15 mouse cellular contexts compared by ENCODE assay signal in genomic region chr7:90033086-90033485, GRCm38 (mm10). TPM values are rescaled to one million over a fixed set of nuclear protein-coding genes. Genes with fewer than 3 reads are reported as not detected.
DNase-seq lines count a peak whose midpoint lies in the region; ATAC-seq and TF ChIP-seq lines count a peak whose summit lies in the region.
"Had no signal": no experiment of that assay in that cellular context is flagged by ENCODE, and none has a peak within 500 bp of the region (broad histone marks: within the 10 kb centered on the region; RNA-seq: fewer than 3 reads in every experiment).

No protein-coding gene starts in this region.

- H3K4me1 ChIP-seq in heart, embryonic 11.5 days (ENCODE audit: control insufficient read depth, insufficient read depth, low read length) = peaks cover 19% of the 10 kb centered on the region
- H3K4me1 ChIP-seq in limb, embryonic 13.5 days = peaks cover 34% of the 10 kb centered on the region
- peaks cover 27% of the 10 kb centered on the region for H3K4me1 ChIP-seq in limb, embryonic 10.5 days
- H3K4me1 ChIP-seq in bone marrow, adult 2 months (ENCODE audit: control insufficient read depth, insufficient read depth, low read length) = peaks cover 3% of the 10 kb centered on the region; the same call in 1 of the 2 replicates
- H3K4me1 ChIP-seq in embryonic facial prominence, embryonic 14.5 days (ENCODE audit: control insufficient read depth, insufficient read depth, low read length) = peaks cover 26% of the 10 kb centered on the region

- WGBS in heart, embryonic 11.5 days (ENCODE audit: insufficient replicate concordance) = 88% methylated on average over 2 of the region's 2 CpGs
- WGBS in limb, embryonic 13.5 days = 86% methylated on average over 2 of the region's 2 CpGs
- 94% methylated on average over 2 of the region's 2 CpGs for WGBS in limb, embryonic 10.5 days
- WGBS in bone marrow, adult 2 months = 83% methylated on average over 2 of the region's 2 CpGs
- 83% methylated on average over 2 of the region's 2 CpGs for WGBS in embryonic facial prominence, embryonic 14.5 days

- 0 out of 2 replicates have a peak overlapping the region, but pooled peaks have one; percentile 4 for H3K27ac ChIP-seq in heart, embryonic 11.5 days (ENCODE audit: low read depth, low read length)
- peak overlapping the region; percentile 10; the same call in 1 of the 2 replicates for H3K27ac ChIP-seq in limb, embryonic 13.5 days
- no peak overlapping the region for H3K27ac ChIP-seq in limb, embryonic 10.5 days
- H3K27ac ChIP-seq in bone marrow, adult 2 months (ENCODE audit: control insufficient read depth, insufficient read depth, low read depth, low read length, poor library complexity) = 0 out of 2 replicates have a peak overlapping the region, but pooled peaks have one; percentile 22
- H3K27ac ChIP-seq in embryonic facial prominence, embryonic 14.5 days (replicated peaks; ENCODE audit: low read depth, low read length) = peak overlapping the region; percentile 39; the same call in 1 of the 2 replicates
- H3K27ac ChIP-seq: limb, embryonic 12.5 days; midbrain, embryonic 13.5 days had no signal

- no peak overlapping the region for H3K4me2 ChIP-seq in heart, embryonic 11.5 days
- H3K4me2 ChIP-seq in limb, embryonic 13.5 days (replicated peaks) = no peak overlapping the region
- H3K4me2 ChIP-seq in embryonic facial prominence, embryonic 14.5 days (ENCODE audit: low read depth, low read length) = no peak overlapping the region
- H3K4me2 ChIP-seq: limb, embryonic 12.5 days; midbrain, embryonic 13.5 days had no signal

- TF ChIP-seq CTCF in bone marrow, adult 2 months (IDR thresholded peaks at IDR 0.05; ENCODE audit: control insufficient read depth, insufficient read depth, low read length) = no peak

- H3K36me3 ChIP-seq in heart, embryonic 11.5 days (ENCODE audit: control insufficient read depth, insufficient read depth, low read length) = no peaks in the 10 kb centered on the region
- H3K36me3 ChIP-seq in limb, embryonic 13.5 days = no peaks in the 10 kb centered on the region
- H3K36me3 ChIP-seq in limb, embryonic 10.5 days = no peaks in the 10 kb centered on the region
- H3K36me3 ChIP-seq in embryonic facial prominence, embryonic 14.5 days (ENCODE audit: control insufficient read depth, insufficient read depth, low read length) = no peaks in the 10 kb centered on the region
- H3K36me3 ChIP-seq: limb, embryonic 12.5 days; midbrain, embryonic 13.5 days had no signal

- H3K4me3 ChIP-seq in heart, embryonic 11.5 days (ENCODE audit: low read depth, low read length) = no peak overlapping the region
- no peak overlapping the region for H3K4me3 ChIP-seq in limb, embryonic 13.5 days
- no peak overlapping the region for H3K4me3 ChIP-seq in limb, embryonic 10.5 days
- no peak overlapping the region for H3K4me3 ChIP-seq in bone marrow, adult 2 months (replicated peaks; ENCODE audit: control insufficient read depth, low read depth, low read length)
- H3K4me3 ChIP-seq in embryonic facial prominence, embryonic 14.5 days (ENCODE audit: low read depth, low read length) = no peak overlapping the region
- H3K4me3 ChIP-seq: limb, embryonic 12.5 days; midbrain, embryonic 13.5 days had no signal

- intact Hi-C loops in heart, postnatal 25 days (cut with DNase I) = no loop called here

- H3K9ac ChIP-seq in heart, embryonic 11.5 days (ENCODE audit: low read depth, low read length) = no peak overlapping the region
- no peak overlapping the region for H3K9ac ChIP-seq in limb, embryonic 13.5 days
- no peak overlapping the region for H3K9ac ChIP-seq in embryonic facial prominence, embryonic 14.5 days (ENCODE audit: low read depth, low read length)
- H3K9ac ChIP-seq: limb, embryonic 12.5 days; midbrain, embryonic 13.5 days had no signal

- no peaks in the 10 kb centered on the region for H3K9me3 ChIP-seq in heart, embryonic 11.5 days (replicated peaks; ENCODE audit: control insufficient read depth, low read length)
- peaks cover 4% of the 10 kb centered on the region; the same call in 1 of the 2 replicates for H3K9me3 ChIP-seq in limb, embryonic 13.5 days
- H3K9me3 ChIP-seq in limb, embryonic 10.5 days (replicated peaks) = no peaks in the 10 kb centered on the region
- H3K9me3 ChIP-seq in embryonic facial prominence, embryonic 14.5 days (ENCODE audit: control insufficient read depth, low read length) = no peaks in the 10 kb centered on the region; the same call in 1 of the 2 replicates
- H3K9me3 ChIP-seq: limb, embryonic 12.5 days; midbrain, embryonic 13.5 days had no signal

- no peak for DNase-seq in heart, postnatal 25 days (ENCODE audit: low spot score)
- DNase-seq in limb, embryonic 10.5 days (ENCODE audit: low spot score) = no peak
- DNase-seq in embryonic facial prominence, embryonic 14.5 days (ENCODE audit: low spot score) = no peak
- DNase-seq in MN1 (ENCODE audit: low spot score) = no peak
- DNase-seq in kidney, postnatal 14 days = no peak
- DNase-seq: cerebellum, adult 18-20 months; kidney, adult 8-10 months; lung, postnatal 4 days; right cerebral cortex, adult 18-20 months had no signal

- no peaks in the 10 kb centered on the region for H3K27me3 ChIP-seq in heart, embryonic 11.5 days (ENCODE audit: control insufficient read depth, insufficient read depth, low read length)
- no peaks in the 10 kb centered on the region for H3K27me3 ChIP-seq in limb, embryonic 13.5 days
- no peaks in the 10 kb centered on the region for H3K27me3 ChIP-seq in limb, embryonic 10.5 days (ENCODE audit: low read depth, poor library complexity, severe bottlenecking)
- H3K27me3 ChIP-seq in embryonic facial prominence, embryonic 14.5 days (replicated peaks; ENCODE audit: control insufficient read depth, insufficient read depth, low read length) = no peaks in the 10 kb centered on the region
- H3K27me3 ChIP-seq: limb, embryonic 12.5 days; midbrain, embryonic 13.5 days had no signal

- no peak for TF ChIP-seq POLR2A in bone marrow, adult 2 months (IDR thresholded peaks at IDR 0.05; ENCODE audit: borderline replicate concordance, control insufficient read depth, low read depth, low read length)

- ATAC-seq in heart, embryonic 11.5 days (replicated peaks; ENCODE audit: insufficient number of reproducible peaks, low FRiP score, low TSS enrichment) = no peak
- no peak for ATAC-seq in limb, embryonic 13.5 days (ENCODE audit: low FRiP score, low read depth)
- ATAC-seq in embryonic facial prominence, embryonic 14.5 days (ENCODE audit: low read depth) = no peak
- ATAC-seq: forebrain, embryonic 16.5 days; midbrain, embryonic 13.5 days had no signal

RNA-seq across cellular contexts. Expression of gene Eed, which starts 52.3 kb away (rescaled TPM):
- 49.7 and 52.7 TPM in 2 replicates for polyA plus RNA-seq in heart, embryonic 11.5 days (2014; fragmentation: Nextera tagmentation; extraction: Ambion mirVana)
- total RNA-seq in heart, postnatal 25 days (2021) = 10 to 100 TPM; 22.3 to 28.0 TPM
- polyA plus RNA-seq in limb, embryonic 13.5 days (2015; fragmentation: Nextera tagmentation; extraction: Ambion mirVana) = 77.8 TPM in 2 replicates
- 101 and 102 TPM in 2 replicates for polyA plus RNA-seq in limb, embryonic 10.5 days (2016; fragmentation: Nextera tagmentation; extraction: Ambion mirVana)
- 39.1 and 83.2 TPM in 2 replicates for polyA plus RNA-seq in bone marrow, adult 2 months (2011; ENCODE audit: insufficient read depth, insufficient read length, low replicate concordance, missing spikeins)
- polyA plus RNA-seq in embryonic facial prominence, embryonic 14.5 days (2014; fragmentation: Nextera tagmentation; extraction: Ambion mirVana) = 62.8 and 64.7 TPM in 2 replicates
